Mouse (Mus musculus) liver, postnatal 0 days (tissue): ENCODE measurements around the gene Per2.

Source experiments
- CTCF ChIP-seq: sonication (generic); IDR thresholded peaks from 2 replicates; pipeline ENCODE4 v1.5.1; 2016; ENCODE audit warnings: antibody characterized with exemption, low read depth
- EP300 ChIP-seq: IDR thresholded peaks from 2 replicates; pipeline ENCODE4 v1.6.1; 2016; ENCODE audit warnings: antibody characterized with exemption, low read depth, mild to moderate bottlenecking

GRCm38 (mm10) chr1:91397927-91398259 lies 61.2 kb downstream of the Per2 start:
- TF ChIP-seq CTCF (no peak), EP300 (no peak)
